Mouse (Mus musculus): ENCODE measurements around the gene Slc22a23. TPM values are rescaled to one million over a fixed set of nuclear protein-coding genes. Genes with fewer than 3 reads are reported as not detected.
A peak's percentile ranks its signal among the peaks of the same experiment; 100 is the strongest.

Slc22a23 gene
- polyA plus RNA-seq, 1 experiment from 2014 or later: 6.8 TPM

DNA sequence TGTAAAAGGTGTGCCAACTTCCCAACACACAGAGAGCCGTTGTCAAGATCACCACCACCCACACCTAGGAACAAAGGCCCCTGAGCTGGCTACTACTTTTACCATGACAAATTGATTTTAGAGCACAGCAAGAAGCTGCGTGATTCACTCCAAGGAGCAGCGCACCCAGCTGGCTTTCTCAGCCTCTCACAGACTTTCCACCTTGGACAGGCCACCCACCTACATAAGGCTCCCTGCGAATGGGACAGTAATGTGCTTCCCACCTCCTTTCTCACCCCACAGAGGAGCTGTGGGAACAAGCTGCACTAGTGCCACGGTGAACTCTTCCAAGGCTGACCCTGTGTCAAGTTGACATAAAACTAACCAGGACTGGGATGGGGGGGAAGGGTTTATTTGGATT, 201.6 kb downstream of the Slc22a23 start:
- H3K27ac ChIP-seq: peak overlapping the region; percentile 69
- 60% methylated on average over 5 of the region's 5 CpGs for WGBS
- H3K36me3 ChIP-seq (replicated peaks): no peaks in the 10 kb centered on the region
- peaks cover 22% of the 10 kb centered on the region for H3K4me1 ChIP-seq
- H3K27me3 ChIP-seq (ENCODE audit: poor library complexity, severe bottlenecking): no peaks in the 10 kb centered on the region
- DNase-seq (ENCODE audit: extremely low spot score, low spot score): no peak
- no peak overlapping the region for H3K4me3 ChIP-seq
- no peaks in the 10 kb centered on the region for H3K9me3 ChIP-seq

GRCm38 (mm10) chr13:34136605-34137004, 208.4 kb downstream of the Slc22a23 start:
- H3K9me3 ChIP-seq: no peaks in the 10 kb centered on the region
- WGBS: 87% methylated on average over 7 of the region's 7 CpGs
- DNase-seq (ENCODE audit: extremely low spot score, low spot score): no peak
- peaks cover 38% of the 10 kb centered on the region for H3K4me1 ChIP-seq
- H3K4me3 ChIP-seq: no peak overlapping the region
- no peaks in the 10 kb centered on the region for H3K36me3 ChIP-seq (replicated peaks)
- H3K27ac ChIP-seq: peak overlapping the region; percentile 62
- no peaks in the 10 kb centered on the region; the same call in 1 of the 2 replicates for H3K27me3 ChIP-seq (ENCODE audit: poor library complexity, severe bottlenecking)

DNA sequence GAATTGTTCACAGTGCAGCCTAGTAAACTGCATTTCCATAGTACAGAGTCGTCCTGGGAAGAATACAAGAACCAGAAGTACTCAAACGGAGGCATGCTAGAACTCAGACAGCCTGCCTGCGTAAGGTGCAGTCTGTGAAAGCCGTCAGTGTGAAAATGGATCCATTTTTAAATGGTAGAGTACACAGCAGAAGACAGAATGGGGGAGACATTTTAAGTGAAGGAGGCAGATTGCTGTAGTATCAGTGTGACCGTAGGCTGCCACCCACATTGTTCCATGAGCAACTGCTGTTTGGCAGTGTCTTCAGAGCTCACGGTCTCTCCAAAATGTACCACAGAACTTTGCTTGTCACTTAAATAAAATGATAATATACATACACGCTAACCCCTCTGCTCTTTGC, 210.7 kb downstream of the Slc22a23 start:
- Histone ChIP-seq H3K27ac (peak overlapping the region; percentile 98), H3K4me3 (peak overlapping the region; percentile 78), H3K36me3 (replicated peaks) (no peaks in the 10 kb centered on the region; the same call in 1 of the 2 replicates), H3K9me3 (no peaks in the 10 kb centered on the region), H3K4me1 (peaks cover 55% of the 10 kb centered on the region), H3K27me3 (ENCODE audit: poor library complexity, severe bottlenecking) (no peaks in the 10 kb centered on the region; the same call in 1 of the 2 replicates)
- 42% methylated on average over 7 of the region's 7 CpGs for WGBS
- DNase-seq (ENCODE audit: extremely low spot score, low spot score): no peak

GRCm38 (mm10) chr13:34133326-34134071, 211.5 kb downstream of the Slc22a23 start:
- Histone ChIP-seq H3K36me3 (replicated peaks) (peaks cover 8% of the 10 kb centered on the region), H3K27ac (peak overlapping the region; percentile 98), H3K4me1 (peaks cover 62% of the 10 kb centered on the region), H3K9me3 (no peaks in the 10 kb centered on the region), H3K4me3 (peak overlapping the region; percentile 78), H3K27me3 (ENCODE audit: poor library complexity, severe bottlenecking) (no peaks in the 10 kb centered on the region; the same call in 1 of the 2 replicates)
- 2% methylated on average over 15 of the region's 15 CpGs for WGBS
- DNase-seq (ENCODE audit: extremely low spot score, low spot score): peak; percentile 79

- peaks cover 68% of the 10 kb centered on the region for H3K4me1 ChIP-seq
- H3K27ac ChIP-seq: peak overlapping the region; percentile 98
- no peak for DNase-seq (ENCODE audit: extremely low spot score, low spot score)
- H3K9me3 ChIP-seq: no peaks in the 10 kb centered on the region
- H3K4me3 ChIP-seq: peak overlapping the region; percentile 78
- 10% methylated on average over 6 of the region's 6 CpGs for WGBS
- H3K27me3 ChIP-seq (ENCODE audit: poor library complexity, severe bottlenecking): no peaks in the 10 kb centered on the region; the same call in 1 of the 2 replicates
- H3K36me3 ChIP-seq (replicated peaks): peaks cover 14% of the 10 kb centered on the region
Measured at GRCm38 (mm10) chr13:34132875-34133274, 212.1 kb downstream of the Slc22a23 start.

- peak; percentile 43 for DNase-seq (ENCODE audit: extremely low spot score, low spot score)
- H3K4me1 ChIP-seq: peaks cover 70% of the 10 kb centered on the region
- peaks cover 16% of the 10 kb centered on the region for H3K36me3 ChIP-seq (replicated peaks)
- no peaks in the 10 kb centered on the region; the same call in 1 of the 2 replicates for H3K27me3 ChIP-seq (ENCODE audit: poor library complexity, severe bottlenecking)
- peak overlapping the region; percentile 98 for H3K27ac ChIP-seq
- H3K4me3 ChIP-seq: peak overlapping the region; percentile 78
- under 1% methylated on average over 15 of the region's 15 CpGs for WGBS
- H3K9me3 ChIP-seq: no peaks in the 10 kb centered on the region
Measured at GRCm38 (mm10) chr13:34132299-34132698, 212.7 kb downstream of the Slc22a23 start.

- under 1% methylated on average over 10 of the region's 10 CpGs for WGBS
- peak; percentile 80 for DNase-seq (ENCODE audit: extremely low spot score, low spot score)
- Histone ChIP-seq H3K27me3 (ENCODE audit: poor library complexity, severe bottlenecking) (no peaks in the 10 kb centered on the region; the same call in 1 of the 2 replicates), H3K9me3 (no peaks in the 10 kb centered on the region), H3K4me3 (peak overlapping the region; percentile 78), H3K27ac (peak overlapping the region; percentile 98), H3K4me1 (peaks cover 76% of the 10 kb centered on the region), H3K36me3 (replicated peaks) (peaks cover 23% of the 10 kb centered on the region)
Measured at GRCm38 (mm10) chr13:34131708-34132060, 213.3 kb downstream of the Slc22a23 start.

DNA sequence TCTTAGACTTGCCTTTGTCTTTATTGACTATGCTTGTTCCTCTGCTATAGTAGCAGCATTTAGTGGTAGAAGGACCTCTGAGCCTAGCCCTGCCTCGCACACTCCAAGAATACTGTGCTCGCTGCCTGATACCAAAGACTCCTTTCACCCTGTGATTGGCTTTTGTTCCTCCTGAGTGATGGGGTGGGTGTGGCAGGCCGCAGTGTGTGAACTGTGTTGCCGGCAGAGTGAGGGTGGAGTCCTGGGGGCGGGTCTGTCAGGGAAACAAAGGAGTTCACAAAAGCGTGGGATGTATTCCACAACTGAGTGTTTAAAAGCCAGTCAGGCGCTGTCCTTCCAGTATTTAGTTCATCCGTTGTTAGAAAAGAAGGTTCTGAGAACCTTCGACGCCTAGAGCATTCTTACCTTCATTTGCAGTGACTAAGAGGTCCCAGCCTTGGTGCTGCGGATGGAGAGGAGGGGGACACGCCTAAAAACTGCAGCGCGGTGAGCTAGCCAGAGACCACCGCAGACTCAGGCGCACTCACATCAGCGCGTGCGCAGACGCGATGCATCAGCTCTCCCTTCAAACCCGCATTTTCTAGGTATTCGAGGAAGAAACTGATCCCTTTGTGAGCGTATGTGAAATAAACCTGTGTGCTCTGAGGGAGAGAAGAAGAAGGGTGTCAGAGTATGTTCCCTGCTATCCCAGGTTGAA, 213.8 kb downstream of the Slc22a23 start:
- DNase-seq (ENCODE audit: extremely low spot score, low spot score): peak; percentile 91
- Histone ChIP-seq H3K4me3 (peak overlapping the region; percentile 78), H3K27me3 (ENCODE audit: poor library complexity, severe bottlenecking) (no peaks in the 10 kb centered on the region; the same call in 1 of the 2 replicates), H3K36me3 (replicated peaks) (peaks cover 28% of the 10 kb centered on the region), H3K4me1 (peaks cover 81% of the 10 kb centered on the region), H3K27ac (peak overlapping the region; percentile 98), H3K9me3 (no peaks in the 10 kb centered on the region)
- WGBS: under 1% methylated on average over 24 of the region's 24 CpGs

GRCm38 (mm10) chr13:34130226-34130731, 214.7 kb downstream of the Slc22a23 start, which contains the start of gene Tubb2b:
Tubb2b (minus strand) TSS chr13:34130466.
- DNase-seq (ENCODE audit: extremely low spot score, low spot score): peak; percentile 94
- H3K36me3 ChIP-seq (replicated peaks): peaks cover 35% of the 10 kb centered on the region
- H3K27ac ChIP-seq: peak within 1 kb of the TSS; percentile 98
- peaks cover 87% of the 10 kb centered on the region for H3K4me1 ChIP-seq
- under 1% methylated on average over 26 of the region's 26 CpGs for WGBS
- H3K9me3 ChIP-seq: no peaks in the 10 kb centered on the region
- H3K4me3 ChIP-seq: peak within 1 kb of the TSS; percentile 78
- no peaks in the 10 kb centered on the region; the same call in 1 of the 2 replicates for H3K27me3 ChIP-seq (ENCODE audit: poor library complexity, severe bottlenecking)

GRCm38 (mm10) chr13:34129485-34130225, 215.3 kb downstream of the Slc22a23 start:
- peak overlapping the region; percentile 78 for H3K4me3 ChIP-seq
- H3K9me3 ChIP-seq: no peaks in the 10 kb centered on the region
- peak overlapping the region; percentile 98 for H3K27ac ChIP-seq
- WGBS: under 1% methylated on average over 31 of the region's 31 CpGs
- no peaks in the 10 kb centered on the region; the same call in 1 of the 2 replicates for H3K27me3 ChIP-seq (ENCODE audit: poor library complexity, severe bottlenecking)
- H3K4me1 ChIP-seq: peaks cover 87% of the 10 kb centered on the region
- H3K36me3 ChIP-seq (replicated peaks): peaks cover 41% of the 10 kb centered on the region
- DNase-seq (ENCODE audit: extremely low spot score, low spot score): peak; percentile 72

Data from forebrain, embryonic 10.5 days (tissue).